Mouse (Mus musculus) lung, adult 18-20 months (tissue): Measurements from ENCODE around the gene Galk1.
A peak's percentile ranks its signal among the peaks of the same experiment; 100 is the strongest.

Experiments
- DNase-seq, 2 experiments: peaks; one replicate each; pipeline ENCODE4 v3.0.0; 2022; ENCODE audit warnings: mixed read lengths in 2 of 2

The Galk1 gene

DNA sequence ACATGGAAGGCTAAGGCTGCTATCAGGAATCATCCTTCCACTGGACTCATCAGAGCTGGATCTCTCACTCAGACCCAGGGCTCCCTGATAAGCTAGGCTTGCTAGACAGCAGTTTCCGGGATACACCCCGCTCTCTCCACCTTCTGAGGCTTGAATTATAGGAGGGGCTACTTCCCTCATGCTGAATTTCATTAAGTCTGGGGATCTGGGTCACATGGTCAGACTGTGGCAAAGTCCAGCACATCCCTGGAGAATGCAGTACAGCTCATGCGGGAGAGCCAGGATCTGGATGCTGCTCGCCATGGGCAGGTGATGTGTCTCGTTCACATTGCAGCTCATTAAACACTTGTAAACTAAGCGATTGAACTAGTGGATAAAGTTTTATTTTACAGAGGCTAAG, 41.5 kb downstream of the Galk1 start:
- DNase-seq: no peak

DNA sequence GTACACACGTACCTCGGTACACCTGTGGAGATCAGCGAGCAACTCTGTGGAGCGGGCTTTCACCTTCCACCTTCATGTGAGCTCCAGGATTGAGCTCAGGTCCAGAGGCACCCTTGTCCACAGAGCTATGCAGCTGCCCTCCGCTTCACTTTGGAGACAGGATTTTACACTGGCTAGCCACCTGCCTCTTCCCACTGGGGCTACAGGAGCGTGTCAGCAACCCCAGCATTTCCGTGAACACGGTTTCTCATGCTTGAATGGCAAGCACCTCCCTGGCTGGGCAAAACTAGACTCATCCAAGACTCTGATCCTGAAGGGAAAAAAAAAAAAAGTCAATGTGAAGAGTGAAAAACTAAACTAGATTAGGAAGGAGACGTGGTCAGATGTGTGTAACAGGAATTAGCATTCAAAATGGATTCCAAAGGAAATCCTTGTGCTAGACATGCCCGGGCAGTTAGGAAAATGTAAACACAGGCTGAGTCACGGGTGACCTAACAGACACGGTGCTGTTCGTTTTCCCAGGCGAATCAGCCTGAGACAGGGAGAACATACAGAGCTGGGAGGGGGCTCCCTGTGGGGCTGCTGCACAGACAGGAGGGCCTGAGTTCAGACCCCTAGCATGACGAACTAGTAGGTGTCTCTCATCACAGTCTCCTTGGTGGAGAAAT, 42.4 kb downstream of the Galk1 start:
- DNase-seq: no peak

DNA sequence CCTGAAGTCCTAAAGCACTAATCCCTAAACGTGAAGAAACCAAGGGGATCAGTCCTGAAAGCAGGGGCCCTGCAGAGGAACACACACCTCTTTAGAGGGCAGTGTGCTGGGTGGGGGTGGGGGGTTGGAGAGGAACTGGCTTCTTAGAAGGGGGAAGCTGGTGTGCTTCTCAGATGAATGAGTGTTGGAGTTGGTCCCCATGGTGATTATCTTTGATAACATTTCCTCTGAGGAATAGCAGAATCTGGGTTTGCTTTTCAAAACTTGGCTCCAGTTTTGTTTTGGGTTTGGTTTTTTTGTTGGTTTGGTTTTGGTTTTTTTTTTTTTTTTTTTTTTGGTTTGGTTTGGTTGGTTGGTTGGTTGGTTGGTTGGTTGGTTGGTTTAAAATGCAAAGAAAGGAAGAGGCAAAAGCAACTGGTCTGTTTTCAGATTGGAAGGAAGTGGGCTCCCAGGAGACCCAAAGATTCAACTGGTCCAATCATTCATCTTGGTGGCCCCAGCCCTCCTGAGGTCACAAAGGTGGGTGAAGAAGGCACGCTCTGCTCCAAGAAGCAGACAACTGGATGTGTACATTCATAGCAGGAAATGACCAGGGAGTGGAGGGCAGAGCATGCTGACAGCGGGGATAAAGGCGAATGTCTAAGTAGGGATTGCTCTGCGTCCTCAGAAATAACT, 43.7 kb downstream of the Galk1 start:
- DNase-seq: no peak

DNA sequence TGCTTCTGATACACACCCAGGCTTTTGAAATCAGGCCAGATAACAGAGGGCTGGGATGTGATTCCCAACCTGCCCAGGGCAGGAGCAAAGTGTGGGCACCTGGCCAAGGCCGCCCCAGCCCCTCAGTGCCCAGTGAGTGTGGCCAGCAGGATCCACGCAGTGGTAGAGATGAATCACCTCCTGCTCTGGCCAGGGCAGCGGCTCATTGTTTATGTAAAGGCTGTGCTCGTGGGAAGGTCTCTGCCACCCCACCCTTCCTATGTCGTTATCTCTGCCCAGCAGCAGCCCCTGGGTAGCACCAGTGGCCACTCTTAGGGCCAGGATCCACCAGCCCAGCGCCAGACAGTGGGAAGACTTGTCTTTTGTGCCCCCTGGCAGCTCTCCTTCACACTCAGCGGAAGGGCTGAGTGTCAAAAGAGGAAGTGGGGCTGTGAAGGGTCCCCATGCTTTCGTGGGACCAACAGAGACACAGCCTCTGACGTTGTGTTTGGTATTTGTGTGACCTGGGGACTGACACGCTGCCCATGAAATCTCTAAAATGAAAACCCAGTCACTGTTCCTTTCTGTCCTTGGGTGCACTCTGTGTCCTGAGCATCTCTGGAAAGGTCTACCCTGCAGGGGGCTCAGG, 47.4 kb downstream of the Galk1 start:
- DNase-seq: peak; percentile 86 to 90

DNA sequence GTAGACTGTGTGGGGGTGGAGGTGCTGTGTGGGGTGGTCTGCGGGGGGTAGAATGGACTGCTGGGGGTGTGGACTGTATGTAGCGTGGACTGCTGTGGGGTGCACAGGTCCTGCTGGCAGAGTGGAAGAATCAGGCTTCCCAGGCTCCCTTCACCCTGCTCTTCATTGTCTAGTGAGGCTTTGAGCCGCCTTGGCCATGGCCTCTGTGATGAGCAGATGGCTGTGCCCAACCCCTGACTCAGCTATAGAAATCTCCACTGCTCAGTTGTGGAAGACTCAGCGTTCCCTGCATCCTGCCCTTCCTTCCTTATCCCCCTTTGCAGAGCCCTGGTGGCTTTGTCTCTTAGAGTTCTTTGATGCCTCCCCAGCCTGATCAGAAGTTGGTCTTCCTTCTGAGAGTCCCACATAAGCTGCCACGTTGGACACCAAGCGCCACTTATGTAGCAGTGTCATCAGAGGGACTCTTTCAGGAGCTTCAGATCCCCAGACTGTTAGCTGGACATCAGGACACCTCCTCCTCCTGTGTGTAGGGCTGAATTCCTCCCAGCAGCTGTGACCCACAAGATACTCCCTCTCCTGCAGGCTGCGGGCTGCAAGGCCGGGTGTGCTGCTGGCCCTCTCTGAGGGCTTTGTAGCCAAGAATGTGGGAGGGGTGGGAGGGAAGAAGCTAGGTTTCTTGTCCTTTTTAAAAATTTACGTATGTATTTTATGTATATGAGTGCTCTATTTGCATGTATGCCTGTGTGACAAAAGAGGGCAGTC, 49.7 kb downstream of the Galk1 start:
- no peak for DNase-seq

DNA sequence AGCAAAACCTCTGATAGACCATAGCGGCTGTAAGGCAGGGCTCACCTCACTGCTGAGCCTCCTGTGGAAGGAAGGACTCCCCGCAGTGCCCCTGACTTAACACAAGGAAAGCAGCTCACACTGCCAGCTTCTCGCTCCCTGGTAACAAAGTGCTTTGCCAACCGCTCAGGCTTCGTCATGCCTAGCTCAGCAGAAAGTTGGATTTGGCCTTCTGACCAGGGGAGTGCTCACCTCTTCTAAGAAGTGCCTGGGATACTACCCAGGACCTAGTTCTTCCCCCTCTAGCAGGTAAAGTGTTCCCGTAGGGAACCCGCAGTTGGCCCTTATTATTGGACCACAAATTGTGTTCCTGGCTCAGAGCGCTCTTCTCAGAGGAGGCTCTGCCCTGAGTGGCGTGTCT, 53.5 kb downstream of the Galk1 start:
- no peak for DNase-seq
